Mouse (Mus musculus): ENCODE measurements at regions not wholly inside any gene's neighbourhood (a gene's known extent, or its start where the extent isn't known, plus 50 kb on each side); places are given as distances from the start of the nearest gene placed in this dataset.

- DNase-seq (ENCODE audit: low spot score) (peak; percentile 50), ATAC-seq (replicated peaks; ENCODE audit: low FRiP score, low TSS enrichment, low read depth) (no peak)
- no peak overlapping the region for H3K27ac ChIP-seq (ENCODE audit: low read depth)
- no peak overlapping the region for H3K4me2 ChIP-seq (ENCODE audit: low read length)
- no peaks in the 10 kb centered on the region for H3K36me3 ChIP-seq (ENCODE audit: control insufficient read depth, insufficient read depth, low read length)
- H3K4me1 ChIP-seq (replicated peaks; ENCODE audit: control insufficient read depth, insufficient read depth, low read length) = no peaks in the 10 kb centered on the region
- peaks cover 57% of the 10 kb centered on the region for H3K27me3 ChIP-seq (replicated peaks; ENCODE audit: control insufficient read depth, insufficient read depth, low read length)
- no peak overlapping the region for H3K9ac ChIP-seq (ENCODE audit: low read length)
- H3K9me3 ChIP-seq (ENCODE audit: control insufficient read depth, low read length) = no peaks in the 10 kb centered on the region
- WGBS = 1% methylated on average over 27 of the region's 27 CpGs
- H3K4me3 ChIP-seq (ENCODE audit: low read depth, low read length) = no peak overlapping the region
These were observed 49.8 kb upstream of the Fcgr1 start for GRCm38 (mm10) chr3:96343471-96344120.

Measured in intestine, embryonic 14.5 days (tissue).